Mouse (Mus musculus) Patski (cell line): Measurements from ENCODE around the gene Scfd2. TPM values are rescaled to one million over a fixed set of nuclear protein-coding genes. Genes with fewer than 3 reads are reported as not detected.

Experiments
- ATAC-seq: fragments of 100-300 bp; one replicate; pipeline ENCODE4 v1.8.0; 2021
- CTCF ChIA-PET: fragments of 350-600 bp; sonication (Branson Sonifier 250); formaldehyde crosslinking; loops from one replicate; lab custom pipeline; 2022; ENCODE audit warnings: inconsistent platforms; lab: Charles Lee
- POLR2A ChIA-PET: fragments of 350-600 bp; sonication (Branson Sonifier 250); formaldehyde crosslinking; loops from one replicate; lab custom pipeline; 2022; ENCODE audit warnings: antibody characterized with exemption, inconsistent platforms; lab: Charles Lee
- DNase-seq: peaks from one replicate; pipeline ENCODE4 v3.0.0-alpha.2; 2011; ENCODE audit warnings: low read depth, low spot score
- H3K27me3 ChIP-seq: fragments of 371-371 bp; one replicate; pipeline ENCODE4 v1.5.1; 2021
- CTCF ChIP-seq: fragments of 100-300 bp; IDR thresholded peaks from one replicate; pipeline ENCODE4 v1.5.1; 2021
- in situ Hi-C: fragments of 300-500 bp; cut with MboI; formaldehyde crosslinking; loops from 3 replicates; pipeline ENCODE4 v1.11.1; 2018; ENCODE audit warnings: low pct_unique_long_range_greater_than_20kb, mixed read lengths
- polyA plus RNA-seq: library from polyadenylated mRNA; unstranded; gene quantifications from one replicate; pipeline ENCODE4 v1.2.3, GENCODE M21; 2021

The Scfd2 gene
- 8.6 TPM for polyA plus RNA-seq

GRCm38 (mm10) chr5:74531630-74532280, at the start of gene Scfd2:
Scfd2 (minus strand) TSS chr5:74531759.
- no peak for TF ChIP-seq CTCF
- in situ Hi-C loops: no loop called here
- H3K27me3 ChIP-seq: no peaks in the 10 kb centered on the region
- ChIA-PET POLR2A (interaction anchor here (0.6 kb wide), 1 partner anchor 23 kb away, joined by 3 read pairs; no protein-coding TSS in a partner anchor), CTCF (interaction anchor here (1.3 kb wide), 1 partner anchor 98 kb away, joined by 3 read pairs; no protein-coding TSS in a partner anchor)
- ATAC-seq (peak; percentile 75), DNase-seq (peak; percentile 61)

- DNase-seq: no peak
- no peak for TF ChIP-seq CTCF
- POLR2A ChIA-PET: interaction anchor here (0.7 kb wide), 1 partner anchor 7 kb away, joined by 4 read pairs; no protein-coding TSS in a partner anchor
- CTCF ChIA-PET: no interaction called here
- in situ Hi-C loops: no loop called here
- no peak for ATAC-seq
- no peaks in the 10 kb centered on the region for H3K27me3 ChIP-seq
Measured at GRCm38 (mm10) chr5:74571767-74572166, 40.2 kb upstream of the Scfd2 start.

GRCm38 (mm10) chr5:74561151-74561550, 29.6 kb upstream of the Scfd2 start:
- DNase-seq (no peak), ATAC-seq (no peak)
- no peaks in the 10 kb centered on the region for H3K27me3 ChIP-seq
- TF ChIP-seq CTCF: no peak
- ChIA-PET POLR2A (no interaction called here), CTCF (no interaction called here)
- in situ Hi-C loops: no loop called here

GRCm38 (mm10) chr5:74549566-74549965, 18.0 kb upstream of the Scfd2 start:
- in situ Hi-C loops: no loop called here
- ATAC-seq (no peak), DNase-seq (no peak)
- CTCF ChIA-PET: interaction anchor here (1.2 to 1.6 kb wide), 2 partner anchors 10 to 29 kb away, joined by 3 to 4 read pairs; no protein-coding TSS in a partner anchor
- no peaks in the 10 kb centered on the region for H3K27me3 ChIP-seq
- no peak for TF ChIP-seq CTCF
- POLR2A ChIA-PET: no interaction called here

- no peak for TF ChIP-seq CTCF
- no peak for ATAC-seq
- in situ Hi-C loops: no loop called here
- H3K27me3 ChIP-seq: no peaks in the 10 kb centered on the region
- ChIA-PET CTCF (interaction anchor here (0.8 kb wide), 1 partner anchor 9 kb away, joined by 3 read pairs; no protein-coding TSS in a partner anchor), POLR2A (no interaction called here)
- DNase-seq: no peak
Measured at GRCm38 (mm10) chr5:74545606-74546005, 14.0 kb upstream of the Scfd2 start.

- no peak for DNase-seq
- in situ Hi-C loops: no loop called here
- no peak for TF ChIP-seq CTCF
- ChIA-PET CTCF (interaction anchor here (0.9 kb wide), 1 partner anchor 12 kb away, joined by 3 read pairs; no protein-coding TSS in a partner anchor), POLR2A (interaction anchor here (1.2 kb wide), 1 partner anchor 21 kb away, joined by 4 read pairs; no protein-coding TSS in a partner anchor)
- ATAC-seq: no peak
- no peaks in the 10 kb centered on the region for H3K27me3 ChIP-seq
Measured at GRCm38 (mm10) chr5:74536180-74536947, 4.8 kb upstream of the Scfd2 start.

GRCm38 (mm10) chr5:74535240-74536021, 3.9 kb upstream of the Scfd2 start, which contains the start of gene Fip1l1:
Fip1l1 (plus strand) TSS chr5:74535449.
- peak; percentile 84 for ATAC-seq
- ChIA-PET POLR2A (interaction anchor here (0.7 to 1.2 kb wide), 2 partner anchors 22 to 601 kb away, joined by 3 to 4 read pairs; no protein-coding TSS in a partner anchor), CTCF (no interaction called here)
- peak; percentile 69 for DNase-seq
- no peaks in the 10 kb centered on the region for H3K27me3 ChIP-seq
- no peak for TF ChIP-seq CTCF
- in situ Hi-C loops: no loop called here

GRCm38 (mm10) chr5:74530785-74531184, 774 bp downstream of the Scfd2 start:
- in situ Hi-C loops: no loop called here

GRCm38 (mm10) chr5:74527025-74527424, 4.5 kb downstream of the Scfd2 start:
- no peaks in the 10 kb centered on the region for H3K27me3 ChIP-seq
- in situ Hi-C loops: no loop called here
- POLR2A ChIA-PET: no interaction called here
- no peak for ATAC-seq
- TF ChIP-seq CTCF: no peak
- CTCF ChIA-PET: no interaction called here
- no peak for DNase-seq

More at GRCm38 (mm10) chr5:74530785-74531184, 774 bp downstream of the Scfd2 start:
- ChIA-PET POLR2A (no interaction called here), CTCF (interaction anchor here (1.3 kb wide), 1 partner anchor 97 kb away, joined by 3 read pairs; no protein-coding TSS in a partner anchor)
- no peak for TF ChIP-seq CTCF
- DNase-seq: no peak
- no peak for ATAC-seq
- no peaks in the 10 kb centered on the region for H3K27me3 ChIP-seq

- no peak for ATAC-seq
- no peak for TF ChIP-seq CTCF
- ChIA-PET POLR2A (no interaction called here), CTCF (interaction anchor here (0.7 kb wide), 1 partner anchor 644 kb away, joined by 3 read pairs; no protein-coding TSS in a partner anchor)
- in situ Hi-C loops: no loop called here
- no peaks in the 10 kb centered on the region for H3K27me3 ChIP-seq
- DNase-seq: no peak
Measured at GRCm38 (mm10) chr5:74511686-74512085, 19.9 kb downstream of the Scfd2 start.
